Mouse (Mus musculus) erythroblast, embryonic 14.5 days (primary cell): ENCODE data around the gene D330020A13Rik.

Source experiments
- GATA1 ChIP-seq: IDR thresholded peaks from 2 replicates; pipeline ENCODE4 v1.6.1; 2012; ENCODE audit warnings: low read length, inconsistent platforms, mixed read lengths
- TAL1 ChIP-seq: IDR thresholded peaks from 3 replicates; pipeline ENCODE4 v1.6.1; 2012; ENCODE audit warnings: low read length, inconsistent platforms, mixed read lengths

DNA sequence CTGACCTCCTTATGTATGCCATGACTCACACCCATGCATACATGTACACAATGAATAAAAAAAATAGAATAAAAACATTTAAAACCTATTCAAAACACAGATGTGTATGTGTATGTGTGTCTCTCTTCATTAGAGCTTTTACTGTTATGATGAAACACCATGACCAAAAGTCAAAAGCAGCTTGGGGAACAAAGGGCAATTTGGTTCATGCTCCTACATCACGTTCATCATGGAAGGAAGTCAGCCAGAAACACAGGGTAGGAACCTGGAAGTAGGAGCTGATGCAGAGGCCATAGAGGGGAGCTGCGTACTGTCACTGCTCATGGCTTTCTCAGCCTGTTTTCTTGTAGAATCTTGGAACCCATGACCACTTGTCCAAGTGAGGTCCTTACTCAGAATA lies 41.4 kb upstream of the D330020A13Rik start:
- TF ChIP-seq GATA1 (no peak), TAL1 (no peak)
